Mouse (Mus musculus) heart, postnatal 0 days (tissue): ENCODE measurements at regions not wholly inside any gene's neighbourhood (a gene's known extent, or its start where the extent isn't known, plus 50 kb on each side); places are given as distances from the start of the nearest gene placed in this dataset.
A peak's percentile ranks its signal among the peaks of the same experiment; 100 is the strongest.

Experiments
- ATAC-seq: fragments of 200-750 bp; cut with Nextera tagmentation; 2 replicates; pipeline ENCODE4 v1.8.0; 2017; ENCODE audit warnings: low read depth, moderate number of reproducible peaks, moderate library complexity; ENCODE audit not compliant: insufficient read depth
- DNase-seq: peaks from one replicate; pipeline ENCODE4 v3.0.0-alpha.2; 2016; ENCODE audit warnings: low spot score
- H3K27ac ChIP-seq: fragments of 300-500 bp; sonication (generic); 2 replicates; pipeline ENCODE4 v1.5.1; 2014; ENCODE audit warnings: low read depth, mild to moderate bottlenecking
- H3K27me3 ChIP-seq: fragments of 300-500 bp; sonication (generic); 2 replicates; pipeline ENCODE4 v1.6.1; 2014; ENCODE audit warnings: low read length, mixed read lengths; ENCODE audit not compliant: control insufficient read depth, insufficient read depth
- H3K36me3 ChIP-seq: fragments of 300-500 bp; sonication (generic); replicated peaks from 2 replicates; pipeline ENCODE4 v1.6.1; 2014; ENCODE audit warnings: low read length, mixed read lengths; ENCODE audit not compliant: control insufficient read depth, insufficient read depth
- H3K4me1 ChIP-seq: fragments of 300-500 bp; sonication (generic); 2 replicates; pipeline ENCODE4 v1.6.1; 2014; ENCODE audit warnings: antibody characterized with exemption; ENCODE audit not compliant: control insufficient read depth, insufficient read depth
- H3K4me2 ChIP-seq: fragments of 300-500 bp; sonication (generic); 2 replicates; pipeline ENCODE4 v1.6.1; 2014; ENCODE audit warnings: low read depth, mild to moderate bottlenecking, low read length, moderate library complexity
- H3K4me3 ChIP-seq: fragments of 300-500 bp; sonication (generic); 2 replicates; pipeline ENCODE4 v1.5.1; 2014; ENCODE audit warnings: low read depth, low read length
- H3K9ac ChIP-seq: fragments of 300-500 bp; sonication (generic); replicated peaks from 2 replicates; pipeline ENCODE4 v1.6.1; 2014; ENCODE audit warnings: low read depth, low read length, mixed read lengths
- H3K9me3 ChIP-seq: fragments of 300-500 bp; sonication (generic); replicated peaks from 2 replicates; pipeline ENCODE4 v1.6.1; 2016; ENCODE audit warnings: low read length; ENCODE audit not compliant: control insufficient read depth
- CTCF ChIP-seq: IDR thresholded peaks from 2 replicates; pipeline ENCODE4 v1.5.1; 2016; ENCODE audit warnings: antibody characterized with exemption, control low read depth, low read depth
- EP300 ChIP-seq: IDR thresholded peaks from 2 replicates; pipeline ENCODE4 v1.6.1; 2016; ENCODE audit warnings: antibody characterized with exemption, low read depth
- WGBS: fragments of 180-500 bp; shearing (Covaris S2); extraction: QIAGEN DNeasy Blood & Tissue Kit; methylation state at CpG from one replicate; pipeline ENCODE4 v1.1.7; 2014; 5-methylcytosine and 5-hydroxymethylcytosine counted together

GRCm38 (mm10) chr1:19384856-19385255 is 176.1 kb downstream of the Tfap2b start:
- DNase-seq (no peak), ATAC-seq (no peak)
- Histone ChIP-seq H3K27me3 (no peaks in the 10 kb centered on the region), H3K4me2 (no peak overlapping the region), H3K9me3 (no peaks in the 10 kb centered on the region), H3K36me3 (no peaks in the 10 kb centered on the region), H3K4me3 (no peak overlapping the region), H3K4me1 (no peaks in the 10 kb centered on the region), H3K27ac (no peak overlapping the region), H3K9ac (no peak overlapping the region)
- 34% methylated on average over 1 of the region's 1 CpGs for WGBS
- TF ChIP-seq CTCF (no peak), EP300 (no peak)

GRCm38 (mm10) chr1:19388864-19389505 is 180.3 kb downstream of the Tfap2b start:
- 25% methylated on average over 1 of the region's 1 CpGs for WGBS
- Histone ChIP-seq H3K4me2 (no peak overlapping the region), H3K27ac (no peak overlapping the region), H3K4me1 (no peaks in the 10 kb centered on the region), H3K27me3 (no peaks in the 10 kb centered on the region), H3K4me3 (no peak overlapping the region), H3K36me3 (no peaks in the 10 kb centered on the region), H3K9ac (no peak overlapping the region), H3K9me3 (no peaks in the 10 kb centered on the region)
- TF ChIP-seq EP300 (no peak), CTCF (no peak)
- DNase-seq (peak; percentile 12), ATAC-seq (no peak)

GRCm38 (mm10) chr1:19407556-19407955 is 198.8 kb downstream of the Tfap2b start:
- TF ChIP-seq EP300 (no peak), CTCF (no peak)
- ATAC-seq (no peak), DNase-seq (no peak)
- no peaks in the 10 kb centered on the region for H3K4me1 ChIP-seq
- no peak overlapping the region for H3K4me3 ChIP-seq
- WGBS: 47% methylated on average over 2 of the region's 2 CpGs
- H3K36me3 ChIP-seq: no peaks in the 10 kb centered on the region
- H3K27me3 ChIP-seq: no peaks in the 10 kb centered on the region
- H3K9me3 ChIP-seq: no peaks in the 10 kb centered on the region
- no peak overlapping the region for H3K4me2 ChIP-seq
- no peak overlapping the region for H3K27ac ChIP-seq
- H3K9ac ChIP-seq: no peak overlapping the region

GRCm38 (mm10) chr1:19412345-19412744 is 203.6 kb downstream of the Tfap2b start:
- Histone ChIP-seq H3K36me3 (no peaks in the 10 kb centered on the region), H3K4me1 (no peaks in the 10 kb centered on the region), H3K9me3 (no peaks in the 10 kb centered on the region), H3K27me3 (no peaks in the 10 kb centered on the region), H3K4me3 (no peak overlapping the region), H3K9ac (no peak overlapping the region), H3K27ac (no peak overlapping the region), H3K4me2 (no peak overlapping the region)
- WGBS: 77% methylated on average over 4 of the region's 4 CpGs
- ATAC-seq (no peak), DNase-seq (no peak)
- TF ChIP-seq CTCF: no peak
- no peak for TF ChIP-seq EP300

- no peaks in the 10 kb centered on the region for H3K36me3 ChIP-seq
- ATAC-seq (no peak), DNase-seq (no peak)
- H3K4me2 ChIP-seq: no peak overlapping the region
- 36% methylated on average over 1 of the region's 1 CpGs for WGBS
- no peaks in the 10 kb centered on the region for H3K9me3 ChIP-seq
- no peak overlapping the region for H3K27ac ChIP-seq
- H3K27me3 ChIP-seq: no peaks in the 10 kb centered on the region
- no peak overlapping the region for H3K9ac ChIP-seq
- TF ChIP-seq EP300 (no peak), CTCF (no peak)
- H3K4me1 ChIP-seq: no peaks in the 10 kb centered on the region
- H3K4me3 ChIP-seq: no peak overlapping the region
These were observed 212.4 kb downstream of the Tfap2b start for GRCm38 (mm10) chr1:19421116-19421515.

- H3K9me3 ChIP-seq: no peaks in the 10 kb centered on the region
- H3K4me1 ChIP-seq: no peaks in the 10 kb centered on the region
- H3K36me3 ChIP-seq: no peaks in the 10 kb centered on the region
- no peak overlapping the region for H3K9ac ChIP-seq
- no peak overlapping the region for H3K27ac ChIP-seq
- TF ChIP-seq EP300: no peak
- TF ChIP-seq CTCF: no peak
- DNase-seq: no peak
- no peak for ATAC-seq
- H3K4me3 ChIP-seq: no peak overlapping the region
- H3K27me3 ChIP-seq: no peaks in the 10 kb centered on the region
- H3K4me2 ChIP-seq: no peak overlapping the region
- WGBS: 74% methylated on average over 5 of the region's 5 CpGs
These were observed 242.1 kb downstream of the Tfap2b start for GRCm38 (mm10) chr1:19450786-19451185.
